Mouse (Mus musculus): ENCODE data around the gene Dnah8. TPM values are rescaled to one million over a fixed set of nuclear protein-coding genes. Genes with fewer than 3 reads are reported as not detected.

Dnah8 gene
- polyA plus RNA-seq, 1 experiment from 2014 or later: 0.82 TPM

- H3K4me2 ChIP-seq (replicated peaks): no peak overlapping the region
- H3K9me3 ChIP-seq: no peaks in the 10 kb centered on the region
- H3K36me3 ChIP-seq: no peaks in the 10 kb centered on the region
- H3K9ac ChIP-seq: no peak overlapping the region
- no peak overlapping the region for H3K4me3 ChIP-seq (replicated peaks)
- no peaks in the 10 kb centered on the region for H3K4me1 ChIP-seq (replicated peaks)
- no peak overlapping the region for H3K27ac ChIP-seq
- ATAC-seq: no peak
- 73% methylated on average over 14 of the region's 14 CpGs for WGBS
- no peaks in the 10 kb centered on the region for H3K27me3 ChIP-seq (replicated peaks)
These were observed 158.1 kb downstream of the Dnah8 start for GRCm38 (mm10) chr17:30782286-30782685.

GRCm38 (mm10) chr17:30788361-30788760 lies 164.2 kb downstream of the Dnah8 start:
- no peaks in the 10 kb centered on the region for H3K27me3 ChIP-seq (replicated peaks)
- WGBS: 91% methylated on average over 8 of the region's 8 CpGs
- no peaks in the 10 kb centered on the region for H3K4me1 ChIP-seq (replicated peaks)
- H3K9me3 ChIP-seq: no peaks in the 10 kb centered on the region
- H3K9ac ChIP-seq: no peak overlapping the region
- ATAC-seq: no peak
- H3K4me3 ChIP-seq (replicated peaks): no peak overlapping the region
- no peaks in the 10 kb centered on the region for H3K36me3 ChIP-seq
- no peak overlapping the region for H3K27ac ChIP-seq
- H3K4me2 ChIP-seq (replicated peaks): no peak overlapping the region

DNA sequence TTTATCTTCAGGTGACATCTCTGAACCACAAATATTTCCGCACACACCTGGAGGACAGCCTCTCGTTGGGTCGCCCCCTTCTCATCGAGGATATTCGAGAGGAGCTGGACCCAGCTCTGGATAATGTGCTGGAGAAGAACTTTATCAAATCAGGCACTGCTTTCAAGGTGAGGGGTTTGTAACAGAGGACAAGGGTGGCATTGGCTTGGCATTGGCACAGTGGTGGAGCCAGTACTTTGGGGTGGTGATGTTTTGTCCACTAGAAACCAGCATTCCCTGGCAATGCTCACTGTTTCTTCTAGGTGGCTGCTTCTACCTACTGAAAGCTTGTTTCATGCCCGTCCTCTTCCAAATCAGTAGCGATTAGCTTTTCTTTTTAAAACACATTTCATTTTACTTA lies 166.7 kb downstream of the Dnah8 start:
- no peak overlapping the region for H3K9ac ChIP-seq
- no peaks in the 10 kb centered on the region for H3K27me3 ChIP-seq (replicated peaks)

GRCm38 (mm10) chr17:30792396-30792795 lies 168.2 kb downstream of the Dnah8 start:
- no peak for ATAC-seq
- no peaks in the 10 kb centered on the region for H3K4me1 ChIP-seq (replicated peaks)
- no peak overlapping the region for H3K4me2 ChIP-seq (replicated peaks)
- no peak overlapping the region for H3K27ac ChIP-seq
- H3K9ac ChIP-seq: no peak overlapping the region
- no peak overlapping the region for H3K4me3 ChIP-seq (replicated peaks)
- H3K36me3 ChIP-seq: no peaks in the 10 kb centered on the region
- H3K27me3 ChIP-seq (replicated peaks): no peaks in the 10 kb centered on the region
- WGBS: 85% methylated on average over 6 of the region's 6 CpGs
- H3K9me3 ChIP-seq: no peaks in the 10 kb centered on the region

More for the DNA sequence above, 166.7 kb downstream of the Dnah8 start:
- H3K36me3 ChIP-seq: no peaks in the 10 kb centered on the region
- H3K9me3 ChIP-seq: no peaks in the 10 kb centered on the region
- H3K4me3 ChIP-seq (replicated peaks): no peak overlapping the region
- no peak overlapping the region for H3K4me2 ChIP-seq (replicated peaks)
- ATAC-seq: no peak
- no peaks in the 10 kb centered on the region for H3K4me1 ChIP-seq (replicated peaks)
- WGBS: 88% methylated on average over 7 of the region's 7 CpGs
- H3K27ac ChIP-seq: no peak overlapping the region

DNA sequence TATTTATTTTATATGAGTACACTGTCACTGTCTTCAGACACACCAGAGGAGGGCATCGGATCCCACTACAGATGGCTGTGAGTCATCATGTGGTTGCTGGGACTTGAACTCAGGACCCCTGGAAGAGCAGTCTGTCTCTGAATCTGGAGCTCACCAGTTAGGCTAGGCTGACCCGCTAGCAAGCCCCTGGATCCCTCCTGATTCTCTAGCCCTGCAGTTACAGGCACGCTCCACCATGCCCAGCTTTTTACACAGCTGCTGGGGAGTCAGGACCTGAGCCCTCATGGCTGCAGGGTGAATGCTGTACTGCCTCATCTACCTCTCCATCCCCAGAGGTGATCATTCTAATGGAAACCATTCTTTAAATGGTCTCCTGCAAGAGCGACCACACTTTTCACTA lies 172.5 kb downstream of the Dnah8 start:
- Histone ChIP-seq H3K4me3 (replicated peaks) (no peak overlapping the region), H3K4me1 (replicated peaks) (no peaks in the 10 kb centered on the region), H3K27me3 (replicated peaks) (no peaks in the 10 kb centered on the region), H3K9ac (no peak overlapping the region), H3K36me3 (no peaks in the 10 kb centered on the region), H3K9me3 (no peaks in the 10 kb centered on the region), H3K27ac (no peak overlapping the region), H3K4me2 (replicated peaks) (no peak overlapping the region)
- 88% methylated on average over 4 of the region's 4 CpGs for WGBS
- ATAC-seq: no peak

GRCm38 (mm10) chr17:30800261-30800985 lies 176.3 kb downstream of the Dnah8 start:
- Histone ChIP-seq H3K27me3 (replicated peaks) (no peaks in the 10 kb centered on the region), H3K4me1 (replicated peaks) (no peaks in the 10 kb centered on the region), H3K27ac (no peak overlapping the region), H3K36me3 (no peaks in the 10 kb centered on the region), H3K4me2 (replicated peaks) (no peak overlapping the region), H3K9ac (no peak overlapping the region), H3K9me3 (no peaks in the 10 kb centered on the region), H3K4me3 (replicated peaks) (no peak overlapping the region)
- WGBS: 87% methylated on average over 19 of the region's 19 CpGs
- no peak for ATAC-seq

- Histone ChIP-seq H3K4me2 (replicated peaks) (no peak overlapping the region), H3K4me3 (replicated peaks) (no peak overlapping the region), H3K27me3 (replicated peaks) (no peaks in the 10 kb centered on the region), H3K36me3 (no peaks in the 10 kb centered on the region), H3K27ac (no peak overlapping the region), H3K9ac (no peak overlapping the region), H3K9me3 (no peaks in the 10 kb centered on the region), H3K4me1 (replicated peaks) (no peaks in the 10 kb centered on the region)
- no peak for ATAC-seq
- 92% methylated on average over 9 of the region's 9 CpGs for WGBS
These were observed 179.5 kb downstream of the Dnah8 start for GRCm38 (mm10) chr17:30803668-30804067.

DNA sequence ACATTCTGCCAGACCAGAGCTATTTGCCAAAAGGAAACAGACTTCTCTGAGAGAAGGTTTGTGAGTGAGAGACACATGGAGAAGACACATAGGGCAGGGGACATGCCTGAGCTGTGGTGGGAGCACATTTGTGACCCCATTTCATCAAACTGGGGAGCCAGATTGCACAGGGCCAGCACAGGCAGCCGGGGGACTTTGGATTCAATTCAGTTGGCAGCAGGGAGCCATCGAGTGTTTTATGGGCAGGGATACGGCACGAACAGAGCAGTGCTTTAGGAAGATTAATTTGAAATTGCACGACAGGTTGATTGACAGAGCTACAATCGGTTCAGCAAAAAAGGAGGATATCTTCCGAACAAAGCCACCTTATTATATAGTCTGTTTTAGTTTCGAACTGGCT lies 180.8 kb downstream of the Dnah8 start:
- 65% methylated on average over 8 of the region's 8 CpGs for WGBS
- Histone ChIP-seq H3K27ac (no peak overlapping the region), H3K36me3 (no peaks in the 10 kb centered on the region), H3K9ac (no peak overlapping the region), H3K4me1 (replicated peaks) (no peaks in the 10 kb centered on the region), H3K27me3 (replicated peaks) (no peaks in the 10 kb centered on the region), H3K4me3 (replicated peaks) (no peak overlapping the region), H3K4me2 (replicated peaks) (no peak overlapping the region), H3K9me3 (no peaks in the 10 kb centered on the region)
- ATAC-seq: no peak

- Histone ChIP-seq H3K4me3 (replicated peaks) (no peak overlapping the region), H3K9me3 (no peaks in the 10 kb centered on the region), H3K4me2 (replicated peaks) (no peak overlapping the region), H3K36me3 (no peaks in the 10 kb centered on the region), H3K9ac (no peak overlapping the region), H3K27ac (no peak overlapping the region), H3K27me3 (replicated peaks) (no peaks in the 10 kb centered on the region), H3K4me1 (replicated peaks) (no peaks in the 10 kb centered on the region)
- no peak for ATAC-seq
- WGBS: 33% methylated on average over 12 of the region's 12 CpGs
These were observed 181.4 kb downstream of the Dnah8 start for GRCm38 (mm10) chr17:30805511-30806059.

GRCm38 (mm10) chr17:30808866-30809660 lies 184.9 kb downstream of the Dnah8 start:
- Histone ChIP-seq H3K4me2 (replicated peaks) (no peak overlapping the region), H3K9me3 (no peaks in the 10 kb centered on the region), H3K27me3 (replicated peaks) (no peaks in the 10 kb centered on the region), H3K9ac (no peak overlapping the region), H3K4me3 (replicated peaks) (no peak overlapping the region), H3K4me1 (replicated peaks) (no peaks in the 10 kb centered on the region), H3K27ac (no peak overlapping the region), H3K36me3 (no peaks in the 10 kb centered on the region)
- WGBS: 79% methylated on average over 15 of the region's 15 CpGs
- ATAC-seq: no peak

DNA sequence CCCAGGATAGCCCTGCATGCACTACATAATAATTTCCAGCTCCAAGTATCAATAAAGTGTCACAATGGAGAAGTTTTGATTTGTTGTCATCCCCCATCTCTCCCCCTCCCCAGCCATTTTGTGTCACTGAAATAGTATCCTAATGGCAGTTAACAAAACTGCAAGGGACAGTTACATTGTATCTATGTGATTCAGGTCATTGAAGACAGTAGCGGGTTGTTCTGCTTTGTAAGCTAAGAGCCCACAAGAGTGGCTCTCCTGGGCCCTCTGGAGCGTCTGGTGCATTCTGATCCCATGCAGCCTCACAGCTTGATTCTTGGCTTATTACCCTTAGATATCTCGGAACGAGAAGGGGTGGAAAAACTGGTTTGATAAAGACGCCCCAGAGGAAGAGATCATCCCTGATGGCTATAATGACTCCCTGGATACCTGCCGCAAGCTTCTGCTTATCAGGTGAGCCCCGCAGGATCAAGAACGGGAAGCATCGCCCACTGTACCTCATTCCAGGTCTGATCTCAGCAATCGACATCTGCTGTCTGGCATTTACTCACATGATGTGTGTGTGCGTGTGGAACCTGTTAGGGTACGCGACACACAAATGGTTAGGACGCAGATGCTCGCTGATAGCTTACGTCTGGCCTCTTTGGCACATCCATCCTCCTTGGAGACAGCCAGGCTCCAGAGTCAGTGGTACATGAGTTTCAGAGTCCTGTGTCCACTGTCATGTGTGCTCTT lies 185.9 kb downstream of the Dnah8 start:
- Histone ChIP-seq H3K27me3 (replicated peaks) (no peaks in the 10 kb centered on the region), H3K36me3 (no peaks in the 10 kb centered on the region), H3K4me3 (replicated peaks) (no peak overlapping the region), H3K4me1 (replicated peaks) (no peaks in the 10 kb centered on the region), H3K27ac (no peak overlapping the region), H3K9me3 (no peaks in the 10 kb centered on the region), H3K4me2 (replicated peaks) (no peak overlapping the region), H3K9ac (no peak overlapping the region)
- 75% methylated on average over 16 of the region's 16 CpGs for WGBS
- no peak for ATAC-seq

GRCm38 (mm10) chr17:30818543-30818942 lies 194.4 kb downstream of the Dnah8 start:
- Histone ChIP-seq H3K27ac (no peak overlapping the region), H3K9me3 (no peaks in the 10 kb centered on the region), H3K4me2 (replicated peaks) (no peak overlapping the region), H3K4me3 (replicated peaks) (no peak overlapping the region), H3K9ac (no peak overlapping the region), H3K36me3 (no peaks in the 10 kb centered on the region), H3K27me3 (replicated peaks) (no peaks in the 10 kb centered on the region), H3K4me1 (replicated peaks) (no peaks in the 10 kb centered on the region)
- ATAC-seq: no peak
- WGBS: 96% methylated on average over 5 of the region's 5 CpGs

All from intestine, embryonic 15.5 days (tissue).